Mouse (Mus musculus): ENCODE data around the gene Tomm22.
"Not testable (repeated sequence)": the region's sequence is repeated elsewhere in the genome, so short reads cannot be mapped to it uniquely, and the experiment has no call there.

Tomm22 gene

DNA sequence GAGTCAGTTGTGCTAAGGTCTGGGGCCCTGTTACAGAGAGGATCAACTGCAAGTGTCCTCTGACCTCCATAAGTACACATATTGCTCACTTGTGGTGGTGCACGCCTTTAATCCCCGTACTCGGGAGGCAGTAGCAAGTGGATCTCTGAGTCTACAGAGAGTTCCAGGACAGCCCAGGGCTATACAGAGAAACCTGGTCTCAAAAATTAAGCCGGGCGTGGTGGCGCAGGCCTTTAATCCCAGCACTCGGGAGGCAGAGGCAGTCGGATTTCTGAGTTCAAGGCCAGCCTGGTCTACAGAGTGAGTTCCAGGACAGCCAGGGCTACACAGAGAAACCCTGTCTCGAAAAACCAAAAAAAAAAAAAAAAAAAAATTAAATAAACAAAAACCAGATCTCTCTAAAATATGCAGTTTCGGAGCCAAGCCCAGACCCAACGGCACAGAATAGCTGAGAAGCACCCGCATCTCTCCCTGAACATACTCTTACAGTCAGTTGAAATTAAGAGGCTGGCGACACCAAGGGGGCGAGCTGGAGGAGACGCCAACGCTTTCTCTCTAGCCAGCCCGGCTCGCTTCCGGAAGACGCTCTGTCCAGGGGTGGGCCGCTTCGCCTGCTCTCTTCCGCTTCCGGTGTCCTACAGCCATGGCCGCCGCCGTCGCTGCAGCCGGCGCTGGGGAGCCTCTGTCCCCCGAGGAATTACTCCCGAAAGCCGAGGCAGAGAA is at the start of gene Tomm22:
Gene Tomm22 (plus strand): TSS at position 613 of the 723 bp plus-strand sequence.
- DNase-seq (ENCODE audit: low read depth, low spot score): peak; percentile 82

DNA sequence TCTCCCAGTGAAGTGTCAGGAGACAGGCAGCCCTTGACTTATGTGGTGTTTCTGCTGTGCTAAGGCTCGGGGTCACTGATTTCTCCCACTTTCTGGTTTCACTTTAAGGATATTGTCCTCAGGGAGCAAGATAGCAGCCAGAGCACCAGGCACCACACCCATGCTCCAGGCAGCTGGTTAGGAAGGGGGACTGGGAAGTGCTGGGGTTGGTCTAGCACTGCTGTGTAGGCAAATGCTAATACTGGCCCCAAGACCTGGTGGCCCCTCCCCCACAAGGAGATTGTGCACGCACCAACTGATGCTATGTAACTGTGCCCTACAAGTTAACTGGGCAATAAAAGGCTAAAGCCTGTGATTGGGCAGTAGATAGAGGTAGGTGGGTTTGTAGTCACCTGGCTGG is 40.2 kb upstream of the Tomm22 start:
- no peak for DNase-seq (ENCODE audit: low read depth, low spot score)

DNA sequence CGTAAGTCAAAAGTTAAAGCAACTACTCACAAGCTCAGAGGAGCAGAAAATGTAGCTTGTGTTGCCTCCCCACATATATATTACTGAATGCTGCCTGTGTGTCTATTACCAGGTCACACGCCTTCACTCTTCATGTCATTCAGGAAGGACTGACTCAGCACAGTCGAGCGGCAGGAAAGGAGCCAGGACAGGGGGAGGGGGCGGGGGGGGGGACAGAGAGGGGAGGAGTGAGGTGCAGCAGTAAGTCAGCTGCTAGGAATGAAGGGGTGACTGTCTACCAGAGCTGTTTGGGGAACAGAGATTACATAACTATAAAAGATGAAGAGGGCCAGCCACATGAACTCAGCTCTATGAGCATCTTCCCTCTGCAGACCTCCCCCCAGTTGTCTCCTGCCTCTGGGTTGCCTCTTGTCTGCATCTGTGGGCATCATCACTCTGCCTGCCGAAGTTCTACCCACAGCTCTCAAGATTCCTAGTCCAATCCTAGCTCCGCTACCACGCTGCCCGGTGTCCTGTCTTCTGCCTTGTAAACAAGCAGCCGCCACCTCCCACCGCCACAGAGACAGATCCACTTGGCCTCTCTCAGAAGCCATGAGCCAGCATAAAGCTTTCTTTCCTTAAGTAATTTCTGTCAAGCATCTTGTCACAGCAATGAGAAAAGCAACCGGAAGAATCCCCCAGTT is 29.4 kb upstream of the Tomm22 start:
- no peak for DNase-seq (ENCODE audit: low read depth, low spot score)

DNA sequence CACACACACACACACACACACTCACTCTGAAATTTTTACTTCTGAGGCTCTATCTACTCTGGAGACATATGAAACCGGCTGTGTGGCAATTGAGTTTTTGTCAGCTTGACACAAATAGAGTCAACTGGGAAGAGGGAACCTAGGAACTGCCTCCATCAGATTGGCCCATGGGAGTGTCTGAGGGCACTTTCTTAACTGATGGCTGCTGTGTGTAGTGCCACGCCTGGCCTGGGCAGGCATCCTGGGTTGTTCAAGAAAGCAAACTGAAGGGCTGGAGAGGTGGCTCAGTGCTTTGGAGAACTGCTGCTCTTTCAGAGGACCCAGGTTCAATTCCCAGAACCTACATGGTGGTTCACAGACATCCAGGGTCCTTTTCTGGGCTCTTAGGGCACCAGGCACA is 25.2 kb upstream of the Tomm22 start:
- DNase-seq (ENCODE audit: low read depth, low spot score): no peak

DNA sequence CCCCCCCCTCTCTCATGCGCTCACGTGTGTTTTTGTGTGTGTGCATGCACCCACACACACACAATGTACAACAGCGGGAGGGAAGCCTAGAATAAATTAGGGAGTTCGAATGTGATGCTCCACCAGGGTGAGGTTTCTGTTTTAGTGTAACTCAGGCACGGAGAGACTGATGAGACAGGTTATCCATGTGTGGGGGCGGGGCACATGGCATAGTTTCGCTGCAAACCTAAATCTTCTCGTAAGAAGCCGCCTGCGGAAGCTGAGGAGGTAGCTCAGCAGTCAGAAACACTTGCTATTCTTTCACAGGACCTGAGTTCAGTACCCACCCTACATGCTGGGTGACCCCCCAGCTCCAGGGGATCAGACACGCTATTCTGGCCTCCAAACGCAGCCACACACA is 22.5 kb upstream of the Tomm22 start:
- DNase-seq (ENCODE audit: low read depth, low spot score): no peak

DNA sequence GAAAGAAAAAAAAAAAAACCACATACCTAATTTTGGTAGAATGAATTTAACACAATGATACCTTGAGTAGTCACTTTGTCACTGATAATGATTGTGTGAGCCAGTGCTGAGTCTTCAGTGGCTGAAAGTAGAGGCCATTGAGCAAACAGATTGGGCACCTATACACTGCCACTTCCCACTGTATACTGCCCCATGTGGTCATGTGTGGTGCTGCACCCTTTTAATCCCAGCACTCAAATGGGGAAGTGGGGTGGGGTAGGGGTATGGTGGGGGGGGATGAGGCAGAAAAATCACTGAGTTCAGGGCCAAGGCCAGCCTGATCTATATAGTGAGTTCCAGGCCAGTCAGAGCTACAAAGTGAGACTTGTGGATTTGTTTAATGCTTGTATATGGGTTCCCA is 20.1 kb upstream of the Tomm22 start:
- DNase-seq (ENCODE audit: low read depth, low spot score): no peak

DNA sequence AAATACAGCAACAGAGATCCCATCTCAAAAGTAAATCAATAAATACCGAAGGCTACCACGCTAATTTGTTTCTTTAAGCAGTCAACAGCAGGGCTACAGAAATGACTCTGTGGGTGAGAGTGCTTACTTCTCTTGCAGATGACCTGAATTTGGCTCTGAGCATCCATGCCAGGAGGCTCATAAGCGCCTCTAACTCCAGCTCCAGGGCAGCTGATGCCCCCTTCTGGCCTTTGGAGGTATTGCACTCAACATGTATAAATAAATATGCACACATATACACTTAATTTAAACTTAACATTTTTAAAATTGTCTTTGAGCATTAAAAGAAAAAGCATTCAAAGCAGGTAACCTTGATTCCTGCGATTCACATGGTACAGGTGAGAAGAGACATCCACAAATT is 19.2 kb upstream of the Tomm22 start:
- no peak for DNase-seq (ENCODE audit: low read depth, low spot score)

DNA sequence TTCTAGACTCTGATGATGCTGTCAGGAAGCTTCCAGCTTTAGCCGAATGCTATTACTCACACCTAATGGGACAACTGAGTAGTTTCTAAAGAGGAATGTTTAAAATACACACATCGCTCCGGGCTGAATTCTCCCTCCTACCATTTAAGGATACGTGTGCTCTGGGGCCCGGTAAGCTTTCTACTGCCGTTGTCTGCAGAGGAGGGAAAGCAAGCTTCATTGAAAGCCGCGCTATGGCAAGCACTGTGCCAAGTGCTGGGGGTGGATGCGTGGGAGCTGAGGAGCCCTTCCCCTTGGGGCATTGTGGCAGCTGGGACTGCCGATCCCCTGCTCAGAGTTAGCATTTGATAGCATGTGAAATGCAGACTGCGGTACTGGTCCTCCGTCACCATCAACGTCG is 14.2 kb upstream of the Tomm22 start:
- DNase-seq (ENCODE audit: low read depth, low spot score): no peak

DNA sequence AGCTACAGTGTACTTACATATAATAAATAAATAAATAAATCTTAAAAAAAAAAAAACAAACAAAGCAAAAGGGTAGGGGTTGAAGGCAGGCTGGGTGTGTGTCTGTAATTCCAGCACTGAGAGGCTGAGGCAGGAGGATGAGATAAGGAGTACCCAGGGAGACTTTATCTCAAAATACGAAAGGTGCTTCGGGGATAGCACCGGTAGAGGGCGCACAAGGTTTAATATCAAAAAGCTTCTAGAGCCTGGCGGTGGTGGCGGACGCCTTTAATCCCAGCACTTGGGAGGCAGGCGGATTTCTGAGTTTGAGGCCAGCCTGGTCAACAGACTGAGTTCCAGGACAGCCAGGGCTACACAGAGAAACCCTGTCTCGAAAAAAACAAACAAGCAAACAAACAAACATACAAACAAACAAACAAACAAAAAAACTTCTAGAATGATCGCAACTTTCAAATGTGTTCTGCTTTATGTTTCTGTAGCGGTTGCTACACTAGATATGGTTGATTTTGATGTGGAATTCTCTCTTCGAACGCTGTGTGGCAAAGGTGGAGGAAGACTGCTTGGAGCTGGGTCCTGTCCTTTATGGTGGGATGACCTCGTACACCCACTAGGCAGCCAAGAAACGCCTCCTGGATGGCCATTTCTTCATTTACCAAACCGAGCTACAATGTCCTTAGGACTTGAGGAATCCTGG is 12.7 kb upstream of the Tomm22 start:
- peak; percentile 71 for DNase-seq (ENCODE audit: low read depth, low spot score)

DNA sequence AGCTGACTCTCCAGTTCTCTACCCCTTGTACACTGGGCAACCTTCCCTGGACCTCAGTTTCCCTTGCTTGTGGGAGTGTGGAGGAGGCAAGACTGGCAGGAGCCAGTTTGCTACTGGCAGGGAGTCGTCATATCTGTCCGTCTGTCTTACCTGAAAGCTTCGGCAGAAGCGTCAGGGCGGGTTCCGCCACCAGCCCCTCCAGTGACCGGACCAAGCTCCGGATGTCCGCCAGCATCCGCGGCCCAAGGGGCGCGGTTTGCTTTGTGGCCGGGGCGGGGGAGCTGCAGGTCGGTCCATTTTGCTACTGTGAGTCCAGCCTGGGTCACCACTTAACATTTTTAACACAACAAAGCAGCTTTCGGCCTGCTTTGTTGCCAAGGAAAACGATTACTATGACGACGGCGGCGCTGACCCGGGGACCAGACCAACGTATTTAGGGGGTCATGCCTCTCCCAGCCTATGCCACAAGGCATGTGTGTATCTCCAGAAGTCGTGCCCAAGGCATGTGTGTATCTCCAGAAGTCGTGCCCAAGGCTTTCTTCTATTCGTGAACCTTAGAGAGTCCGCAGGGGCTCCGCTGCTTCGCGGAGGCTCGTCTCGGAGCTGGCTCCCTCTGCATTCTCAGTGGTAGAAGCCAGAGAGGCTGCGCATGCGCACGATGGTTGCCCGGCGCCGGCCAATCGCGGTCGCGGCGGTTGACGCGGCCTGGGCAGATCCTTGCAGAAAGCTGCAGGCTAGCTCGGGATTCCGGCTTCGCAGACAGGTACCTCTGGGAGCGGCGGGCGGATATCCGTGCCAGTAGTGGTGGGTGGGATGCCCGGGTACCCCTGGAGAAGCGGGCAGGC is 11.9 kb upstream of the Tomm22 start, which contains the start of the genes Fam227a and Cby1:
Gene Fam227a (minus strand): TSS at position 426 of the 845 bp plus-strand sequence.
Gene Cby1 (plus strand): TSS at position 669 of the 845 bp plus-strand sequence.
- DNase-seq (ENCODE audit: low read depth, low spot score): peak; percentile 89

DNA sequence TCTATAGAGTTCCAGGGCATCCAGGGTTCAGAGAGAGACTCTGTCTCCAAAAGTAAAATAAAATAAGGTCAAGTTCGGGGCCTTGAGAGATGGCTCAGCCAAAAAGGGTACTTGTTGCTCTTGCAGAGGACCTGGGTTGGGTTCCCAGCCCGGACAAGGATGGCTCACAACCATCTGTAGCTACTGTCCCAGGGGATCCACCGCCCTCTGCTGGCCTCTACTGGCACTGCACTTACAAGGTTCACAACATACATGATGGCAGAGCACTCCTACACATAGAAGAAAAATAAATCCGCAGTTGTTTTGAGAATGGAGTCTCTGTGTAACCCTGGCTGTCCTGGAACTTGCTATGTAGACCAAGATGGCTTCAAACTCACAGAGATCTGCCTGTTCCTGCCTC is 8.8 kb upstream of the Tomm22 start:
- no peak for DNase-seq (ENCODE audit: low read depth, low spot score)

DNA sequence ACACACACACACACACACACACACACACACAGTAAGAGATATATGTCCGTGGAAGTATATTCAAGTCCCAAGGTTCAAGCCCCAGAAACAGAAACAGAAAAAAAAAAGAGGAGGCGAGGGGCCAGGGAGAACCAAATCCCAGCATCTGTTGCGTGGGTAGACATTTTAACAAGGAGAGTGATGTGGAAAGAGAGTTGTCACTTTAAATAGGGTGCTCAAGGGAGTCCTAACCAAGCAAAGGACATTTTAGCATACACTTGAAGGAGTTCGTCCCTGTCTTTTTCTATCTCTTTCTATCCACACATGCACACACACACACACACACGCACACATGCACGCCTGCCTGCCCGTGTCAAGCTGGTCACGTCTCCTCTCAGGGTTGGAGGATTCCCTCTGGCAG is 6.0 kb upstream of the Tomm22 start:
- no peak for DNase-seq (ENCODE audit: low read depth, low spot score)

DNA sequence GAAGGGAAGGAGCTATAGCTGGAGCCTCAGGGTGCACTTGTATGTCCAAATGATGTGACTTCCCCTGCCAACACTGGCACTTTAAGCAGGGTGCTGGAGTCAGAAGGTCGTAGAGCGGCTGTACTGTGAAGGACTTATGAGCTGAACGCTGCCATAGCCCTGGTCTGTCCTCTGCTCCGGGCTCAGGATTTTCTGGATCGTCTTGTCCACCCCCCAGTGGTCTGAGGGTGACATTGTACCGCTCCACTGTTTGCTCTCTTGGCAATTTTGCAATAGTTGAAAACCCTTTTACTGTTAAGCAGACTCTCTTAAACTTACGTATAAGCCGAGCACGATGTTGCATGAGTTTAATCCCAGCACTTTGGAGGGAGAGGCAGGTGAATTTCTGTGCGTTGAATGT is 1.5 kb upstream of the Tomm22 start:
- DNase-seq (ENCODE audit: low read depth, low spot score): no peak

DNA sequence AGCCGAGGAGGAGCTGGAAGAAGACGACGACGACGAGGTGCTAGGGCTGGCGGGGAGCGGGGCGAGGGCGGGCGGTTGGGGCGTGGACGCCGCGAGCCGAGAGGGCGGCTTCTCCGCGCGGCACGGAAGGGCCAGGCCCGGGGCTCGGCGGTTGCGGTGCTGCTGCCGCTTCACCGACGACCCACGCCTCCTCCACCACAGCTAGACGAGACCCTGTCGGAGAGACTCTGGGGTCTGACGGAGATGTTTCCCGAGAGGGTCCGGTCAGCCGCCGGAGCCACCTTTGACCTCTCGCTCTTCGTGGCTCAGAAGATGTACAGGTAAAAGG is 275 bp downstream of the Tomm22 start:
- DNase-seq (ENCODE audit: low read depth, low spot score): no peak

DNA sequence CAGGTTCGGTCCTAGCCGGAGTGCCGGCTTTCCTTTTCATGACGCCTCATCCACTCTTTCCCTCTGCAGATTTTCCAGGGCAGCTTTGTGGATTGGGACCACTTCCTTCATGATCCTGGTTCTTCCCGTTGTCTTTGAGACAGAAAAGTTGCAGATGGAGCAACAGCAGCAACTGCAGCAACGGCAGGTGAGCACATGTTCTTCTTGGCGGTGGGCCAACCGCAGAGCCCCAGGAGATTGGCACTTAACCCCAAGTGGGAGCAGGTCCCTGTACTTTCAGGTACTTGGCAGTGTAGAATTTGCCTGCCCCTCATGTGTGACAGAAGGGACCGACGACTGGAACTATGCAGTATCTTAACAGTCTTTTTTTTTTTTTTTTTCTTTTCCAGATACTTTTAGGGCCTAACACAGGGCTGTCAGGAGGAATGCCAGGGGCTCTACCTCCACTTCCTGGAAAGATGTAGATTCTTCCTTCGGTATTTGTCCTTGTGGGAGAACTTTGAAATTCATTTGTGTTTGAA is 1.2 kb downstream of the Tomm22 start:
- DNase-seq (ENCODE audit: low read depth, low spot score): not testable (repeated sequence)

DNA sequence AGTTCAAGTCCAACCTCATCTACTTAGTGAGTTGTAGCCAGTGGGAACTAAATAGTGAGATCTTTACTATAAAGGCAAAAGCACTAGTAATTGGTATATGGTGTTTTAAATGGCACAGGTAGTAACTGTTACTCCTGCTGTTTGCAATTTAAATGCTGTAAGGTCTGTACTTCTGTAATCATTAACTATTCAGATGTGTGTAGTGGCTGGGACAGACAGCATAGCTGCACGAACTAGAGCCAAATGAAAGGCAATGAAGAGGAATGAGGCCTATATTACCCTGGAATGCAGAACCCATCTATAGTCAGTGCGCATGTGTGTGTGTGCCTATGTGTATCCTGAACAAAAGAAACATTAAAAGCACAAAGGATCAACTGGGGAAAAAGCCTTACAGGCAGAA is 7.3 kb downstream of the Tomm22 start:
- no peak for DNase-seq (ENCODE audit: low read depth, low spot score)

DNA sequence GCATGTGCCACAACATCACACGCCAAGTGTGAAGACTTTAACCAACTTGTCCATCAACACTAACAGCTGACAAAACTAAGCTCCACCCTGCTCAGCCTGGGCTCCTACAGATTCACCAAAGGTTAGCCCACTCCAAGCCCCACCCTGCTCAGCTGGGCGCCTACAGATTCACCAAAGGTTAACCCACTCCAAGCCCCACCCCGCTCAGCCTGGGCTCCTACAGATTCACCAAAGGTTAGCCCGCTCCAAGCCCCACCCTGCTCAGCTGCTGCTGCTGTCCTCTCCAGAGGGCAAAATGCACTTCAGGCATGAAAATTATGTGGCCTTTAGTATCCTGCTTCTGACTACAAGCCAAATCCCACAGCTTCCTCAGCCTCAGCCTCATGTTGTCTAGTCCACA is 11.3 kb downstream of the Tomm22 start:
- DNase-seq (ENCODE audit: low read depth, low spot score): no peak

DNA sequence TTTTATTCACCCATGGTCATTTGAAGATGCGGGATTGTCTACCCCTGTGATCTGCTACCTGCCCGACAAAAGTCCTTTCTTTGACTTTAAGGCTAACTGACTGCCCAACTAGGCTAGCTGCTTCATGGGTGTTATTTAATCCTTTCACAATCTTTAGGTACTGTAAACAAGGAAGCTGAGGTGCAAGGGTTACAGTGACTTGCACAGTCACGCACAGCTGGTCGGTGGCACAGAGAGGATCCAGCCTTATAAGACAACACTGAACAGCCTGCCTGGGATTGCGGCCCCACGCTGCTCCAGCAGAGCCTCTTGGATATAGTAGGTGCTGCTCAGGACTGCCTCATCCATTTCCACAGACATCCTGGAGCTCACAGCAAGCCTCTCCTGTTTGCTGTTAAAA is 12.5 kb downstream of the Tomm22 start:
- no peak for DNase-seq (ENCODE audit: low read depth, low spot score)

DNA sequence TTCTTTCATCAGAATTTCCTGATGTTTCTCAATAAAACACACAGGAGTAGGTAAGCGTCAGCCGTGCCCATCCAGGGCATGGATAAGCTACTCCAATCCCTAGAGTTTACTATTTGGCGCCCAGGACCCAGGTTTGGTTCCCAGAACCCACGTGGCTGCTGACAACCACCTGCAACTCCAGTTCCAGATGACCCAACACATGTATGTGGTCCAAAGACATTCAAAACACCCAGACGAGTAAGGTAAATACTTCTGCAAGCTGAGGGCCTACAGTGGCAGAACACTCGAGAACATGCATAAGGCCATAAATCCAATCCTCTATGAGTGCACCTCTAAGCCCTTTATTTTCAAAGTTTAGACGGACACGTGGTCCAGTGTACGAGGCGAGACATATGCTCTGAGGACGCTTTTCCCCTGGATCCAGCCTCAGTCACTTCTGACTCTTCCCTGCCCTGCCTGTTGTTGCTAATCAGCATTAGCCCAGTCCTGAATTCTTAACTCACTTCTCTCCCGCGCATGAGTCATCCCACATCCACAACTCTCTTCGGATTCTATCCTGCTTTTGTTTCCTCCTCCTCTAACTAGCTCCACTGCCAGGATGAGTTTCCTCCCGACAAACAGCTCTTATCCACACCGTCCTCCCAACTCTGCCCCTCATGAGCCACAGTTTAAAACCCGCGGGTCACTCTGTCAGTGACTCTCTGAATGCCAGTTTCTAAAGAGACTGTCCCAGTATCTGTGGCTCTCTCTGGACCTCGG is 13.2 kb downstream of the Tomm22 start:
- DNase-seq (ENCODE audit: low read depth, low spot score): no peak

DNA sequence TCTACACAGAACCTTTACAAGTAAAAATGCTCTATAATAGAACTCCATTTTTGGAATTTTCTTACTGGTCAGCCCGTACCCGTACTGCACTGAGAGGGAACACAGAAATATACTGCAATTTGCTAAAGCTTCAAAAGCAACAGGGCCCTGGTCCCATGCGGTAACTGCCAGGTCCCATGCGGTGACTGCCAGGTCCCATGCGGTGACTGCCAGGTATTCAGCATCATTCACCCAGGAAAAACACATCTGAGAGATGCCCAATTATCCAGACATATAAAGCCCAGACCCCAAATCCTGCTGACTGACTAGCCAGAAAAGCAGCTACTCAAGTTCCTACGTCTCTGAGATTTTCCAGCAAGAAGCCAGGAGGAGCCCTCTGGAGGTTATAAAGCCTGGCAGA is 14.0 kb downstream of the Tomm22 start:
- DNase-seq (ENCODE audit: low read depth, low spot score): no peak

DNA sequence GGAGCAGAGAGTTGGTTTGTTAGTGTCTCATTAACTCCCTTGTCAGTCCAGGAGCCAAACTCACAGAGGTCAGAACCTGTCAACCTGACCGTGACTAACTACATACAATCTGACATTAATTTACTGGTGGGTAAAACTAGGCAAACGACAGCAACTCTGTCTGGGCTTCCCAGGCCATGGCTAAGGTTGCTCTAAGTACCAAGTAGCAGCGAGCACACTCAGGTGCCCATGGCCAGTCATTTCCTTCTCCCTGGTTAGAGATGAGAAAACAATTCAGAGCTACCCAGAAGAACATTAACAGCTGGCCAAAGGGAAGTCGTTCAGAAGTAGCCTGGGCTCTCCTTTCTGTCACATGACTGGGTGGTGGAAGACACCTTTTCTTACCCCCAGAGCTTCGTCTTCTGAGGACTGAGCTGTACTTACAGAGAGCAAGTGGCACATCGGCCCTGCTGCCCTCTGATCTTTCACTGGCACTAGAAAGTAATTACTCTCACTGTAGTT is 14.5 kb downstream of the Tomm22 start:
- DNase-seq (ENCODE audit: low read depth, low spot score): no peak
